Mouse (Mus musculus) CD4-positive, CD25-positive, alpha-beta regulatory T cell (primary cell): ENCODE data around the gene Ssc4d. TPM values are rescaled to one million over a fixed set of nuclear protein-coding genes. Genes with fewer than 3 reads are reported as not detected.

Source experiments
- polyA plus RNA-seq: library from polyadenylated mRNA; unstranded; fragments of 100-300 nt; shearing (Covaris generic); gene quantifications from one replicate; pipeline ENCODE4 v1.2.1, GENCODE M21; 2017

Gene Ssc4d
- 0.81 TPM for polyA plus RNA-seq

GRCm38 (mm10) chr5:135974365-135974764 is at the start of gene Ssc4d:
Gene Ssc4d, minus strand, starts transcription at chr5:135974531.

GRCm38 (mm10) chr5:135994725-135995687 is 20.7 kb upstream of the Ssc4d start, which contains the start of gene Dtx2:
Gene Dtx2, plus strand, starts transcription at chr5:135994800.

GRCm38 (mm10) chr5:135979904-135980303 is 5.6 kb upstream of the Ssc4d start, which contains the start of gene Zp3:
Gene Zp3, plus strand, starts transcription at chr5:135980099.

GRCm38 (mm10) chr5:135934481-135935175 is 39.7 kb downstream of the Ssc4d start, which contains the start of gene Ywhag:
Gene Ywhag, minus strand, starts transcription at chr5:135934616.

Other genes with a start within 250 kb of the Ssc4d start
- gene Tmem120a, start 230.1 kb downstream of the Ssc4d start, polyA plus RNA-seq: 53.9 TPM
- 0.85 TPM for gene Styxl1, start 196.1 kb downstream of the Ssc4d start, polyA plus RNA-seq
- gene Mdh2, start 196.1 kb downstream of the Ssc4d start, polyA plus RNA-seq: 491 TPM
- gene Srrm3, start 167.6 kb downstream of the Ssc4d start, polyA plus RNA-seq: 0.18 TPM
- 2.0 TPM for gene Hspb1, start 86.6 kb downstream of the Ssc4d start, polyA plus RNA-seq
- 53.7 TPM for gene Ywhag, start 39.9 kb downstream of the Ssc4d start, polyA plus RNA-seq
- not detected for gene Zp3, start 5.6 kb upstream of the Ssc4d start, polyA plus RNA-seq
- gene Dtx2, start 20.3 kb upstream of the Ssc4d start, polyA plus RNA-seq: 23.8 TPM
- gene Upk3b, start 64.0 kb upstream of the Ssc4d start, polyA plus RNA-seq: not detected
- gene Upk3bl, start 80.0 kb upstream of the Ssc4d start, polyA plus RNA-seq: not detected
- gene Rasa4, start 109.4 kb upstream of the Ssc4d start, polyA plus RNA-seq: 2.4 TPM
- gene Polr2j, start 142.1 kb upstream of the Ssc4d start, polyA plus RNA-seq: 142 TPM
- 50.5 TPM for gene Lrwd1, start 161.5 kb upstream of the Ssc4d start, polyA plus RNA-seq
- gene Alkbh4, start 161.6 kb upstream of the Ssc4d start, polyA plus RNA-seq: 62.5 TPM
- 78.1 TPM for gene Orai2, start 196.2 kb upstream of the Ssc4d start, polyA plus RNA-seq
- gene Prkrip1, start 224.4 kb upstream of the Ssc4d start, polyA plus RNA-seq: 41.6 TPM